Mouse (Mus musculus) liver, embryonic 14.5 days (tissue): ENCODE measurements around the gene Col4a6.
A peak's percentile ranks its signal among the peaks of the same experiment; 100 is the strongest.

ENCODE experiments used
- CTCF ChIP-seq: IDR thresholded peaks from 2 replicates; pipeline ENCODE4 v1.5.1; 2016; ENCODE audit warnings: antibody characterized with exemption, low read depth, control low read depth
- EP300 ChIP-seq: IDR thresholded peaks from 2 replicates; pipeline ENCODE4 v1.6.1; 2016; ENCODE audit warnings: antibody characterized with exemption, low read depth

GRCm38 (mm10) chrX:141156696-141157095 is 317.2 kb downstream of the Col4a6 start:
- TF ChIP-seq CTCF (peak; percentile 39; the same call in 1 of the 2 replicates), EP300 (no peak)
